Mouse (Mus musculus): ENCODE results near the gene Cdk14.

DNA sequence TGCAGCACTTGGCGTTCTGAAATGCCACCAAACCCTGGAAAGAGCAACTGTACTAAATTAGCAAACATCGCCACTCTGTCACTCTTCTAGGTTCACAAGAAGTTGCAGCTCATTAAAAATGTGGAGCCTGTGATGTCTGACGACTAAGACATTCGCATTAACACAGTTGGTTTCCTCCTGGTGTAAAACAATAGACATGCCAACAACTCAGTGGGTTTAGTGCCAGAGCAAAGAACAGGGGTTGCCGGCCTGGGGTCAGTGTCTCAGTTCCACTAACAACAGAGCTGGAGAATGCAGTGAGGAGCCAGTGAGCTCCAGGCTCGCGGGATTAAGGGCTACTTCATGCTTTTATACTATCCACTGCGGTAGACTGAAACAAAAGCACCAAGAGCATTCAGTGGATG is 598.7 kb downstream of the Cdk14 start:
- no peak for TF ChIP-seq CTCF (conservative IDR thresholded peaks at IDR 0.05; ENCODE audit: insufficient read depth, insufficient read length, low read depth, low read length)
- no peak for TF ChIP-seq POLR2A (IDR thresholded peaks at IDR 0.05; ENCODE audit: low read depth, low read length)

All from kidney, adult 2 months (tissue).